Mouse (Mus musculus) megakaryocyte, embryonic 14.5 days (primary cell): ENCODE measurements around the gene Wfdc2. TPM values are rescaled to one million over a fixed set of nuclear protein-coding genes. Genes with fewer than 3 reads are reported as not detected.
A peak's percentile ranks its signal among the peaks of the same experiment; 100 is the strongest.

Experiments used
- H3K27me3 ChIP-seq: replicated peaks from 2 replicates; pipeline ENCODE3; 2012; ENCODE audit warnings: inconsistent platforms
- H3K36me3 ChIP-seq: replicated peaks from 2 replicates; pipeline ENCODE3; 2012; ENCODE audit warnings: low read length, inconsistent platforms, mixed read lengths
- H3K4me1 ChIP-seq: 2 replicates; pipeline ENCODE4 v1.6.1; 2012; ENCODE audit warnings: inconsistent platforms
- H3K4me3 ChIP-seq: replicated peaks from 2 replicates; pipeline ENCODE3; 2012; ENCODE audit warnings: moderate library complexity, mild to moderate bottlenecking, inconsistent platforms
- H3K9me3 ChIP-seq: 2 replicates; pipeline ENCODE4 v1.6.1; 2012; ENCODE audit warnings: inconsistent platforms
- FLI1 ChIP-seq: IDR thresholded peaks from 2 replicates; pipeline ENCODE4 v1.6.1; 2012; ENCODE audit warnings: low read length, inconsistent platforms, mixed read lengths
- GATA1 ChIP-seq: IDR thresholded peaks from 3 replicates; pipeline ENCODE4 v1.6.1; 2012; ENCODE audit warnings: mixed read lengths, low read length, inconsistent platforms, borderline replicate concordance
- polyA plus RNA-seq: library from polyadenylated mRNA; stranded (reverse); fragments of >175 nt; gene quantifications from 2 replicates; pipeline ENCODE4 v1.2.3, GENCODE M21; 2012; ENCODE audit warnings: low replicate concordance; ENCODE audit not compliant: insufficient read depth

The Wfdc2 gene
- polyA plus RNA-seq, 1 experiment, result 0.48 TPM

DNA sequence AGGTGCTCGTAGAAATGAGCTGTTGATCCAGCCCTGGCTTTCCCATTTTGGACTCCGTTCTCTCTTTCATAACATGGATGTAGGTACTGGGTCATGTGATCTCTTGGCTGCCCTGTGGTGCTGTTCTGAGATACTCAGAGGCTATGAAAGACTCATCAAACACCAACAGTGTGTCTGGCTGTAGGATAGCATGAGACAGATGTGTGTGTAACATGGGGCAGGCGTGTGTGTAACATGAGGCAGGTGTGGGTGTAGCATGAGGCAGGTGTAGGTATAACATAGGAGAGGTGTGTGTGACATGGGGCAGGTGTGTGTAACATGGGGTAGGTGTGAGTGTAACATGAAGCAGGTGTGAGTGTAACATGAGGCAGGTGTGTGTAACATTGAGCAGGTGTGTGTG, 53.2 kb downstream of the Wfdc2 start:
- H3K27me3 ChIP-seq, result peaks cover 6% of the 10 kb centered on the region
- no peak for TF ChIP-seq GATA1
- no peak for TF ChIP-seq FLI1

More for the DNA sequence above, 53.2 kb downstream of the Wfdc2 start:
- Histone ChIP-seq H3K36me3 (no peaks in the 10 kb centered on the region), H3K4me3 (peak overlapping the region; percentile 30), H3K4me1 (no peaks in the 10 kb centered on the region), H3K9me3 (no peaks in the 10 kb centered on the region)

Other genes with a start within 250 kb of the Wfdc2 start
- gene Svs6, start 245.7 kb upstream of the Wfdc2 start, polyA plus RNA-seq, result not detected in 2 replicates
- not detected in 2 replicates for gene Svs5, start 229.7 kb upstream of the Wfdc2 start, polyA plus RNA-seq
- gene Slpi, start 173.3 kb upstream of the Wfdc2 start, polyA plus RNA-seq, result 10.8 and 19.1 TPM in 2 replicates
- 0.18 TPM in 1 of 2 replicates, not detected in the other for gene Rbpjl, start 159.3 kb upstream of the Wfdc2 start, polyA plus RNA-seq
- not detected in 2 replicates for gene Matn4, start 157.3 kb upstream of the Wfdc2 start, polyA plus RNA-seq
- 0.78 and 6.1 TPM in 2 replicates for gene Sdc4, start 118.5 kb upstream of the Wfdc2 start, polyA plus RNA-seq
- gene Sys1, start 105.4 kb upstream of the Wfdc2 start, polyA plus RNA-seq, result 63.1 and 105 TPM in 2 replicates
- gene Gm20458, start 101.4 kb upstream of the Wfdc2 start, polyA plus RNA-seq, result 2.4 TPM in 1 of 2 replicates, not detected in the other
- gene Trp53tg5, start 88.7 kb upstream of the Wfdc2 start, polyA plus RNA-seq, result not detected in 2 replicates
- 1.7 and 4.2 TPM in 2 replicates for gene Dbndd2, start 76.3 kb upstream of the Wfdc2 start, polyA plus RNA-seq
- gene Pigt, start 64.9 kb upstream of the Wfdc2 start, polyA plus RNA-seq, result 103 and 177 TPM in 2 replicates
- gene Spint3, start 11.0 kb downstream of the Wfdc2 start, polyA plus RNA-seq, result not detected in 2 replicates
- not detected in 2 replicates for gene Wfdc6a, start 23.0 kb downstream of the Wfdc2 start, polyA plus RNA-seq
- gene Eppin, start 31.2 kb downstream of the Wfdc2 start, polyA plus RNA-seq, result not detected in 2 replicates
- gene Wfdc6b, start 51.1 kb downstream of the Wfdc2 start, polyA plus RNA-seq, result not detected in 2 replicates
- gene Wfdc8, start 51.2 kb downstream of the Wfdc2 start, polyA plus RNA-seq, result 0.68 TPM in 1 of 2 replicates, not detected in the other
- not detected in 2 replicates for gene Wfdc16, start 76.4 kb downstream of the Wfdc2 start, polyA plus RNA-seq
- gene Wfdc10, start 93.6 kb downstream of the Wfdc2 start, polyA plus RNA-seq, result not detected in 2 replicates
- gene Wfdc9, start 94.2 kb downstream of the Wfdc2 start, polyA plus RNA-seq, result not detected in 2 replicates
- not detected in 2 replicates for gene Wfdc11, start 111.7 kb downstream of the Wfdc2 start, polyA plus RNA-seq
- gene Wfdc13, start 122.7 kb downstream of the Wfdc2 start, polyA plus RNA-seq, result not detected in 2 replicates
- not detected in 2 replicates for gene Spint4, start 136.1 kb downstream of the Wfdc2 start, polyA plus RNA-seq
- not detected in 2 replicates for gene Spint5, start 152.9 kb downstream of the Wfdc2 start, polyA plus RNA-seq
- not detected in 2 replicates for gene Wfdc3, start 183.5 kb downstream of the Wfdc2 start, polyA plus RNA-seq
- gene Dnttip1, start 183.6 kb downstream of the Wfdc2 start, polyA plus RNA-seq, result 41.6 and 49.2 TPM in 2 replicates
- gene Ube2c, start 207.5 kb downstream of the Wfdc2 start, polyA plus RNA-seq, result 43.1 and 121 TPM in 2 replicates
- gene Tnnc2, start 217.6 kb downstream of the Wfdc2 start, polyA plus RNA-seq, result not detected in 2 replicates
- 7.7 and 9.9 TPM in 2 replicates for gene Snx21, start 223.4 kb downstream of the Wfdc2 start, polyA plus RNA-seq
- gene Acot8, start 242.5 kb downstream of the Wfdc2 start, polyA plus RNA-seq, result 63.1 and 87.6 TPM in 2 replicates
- 0.40 TPM in 1 of 2 replicates, not detected in the other for gene Zswim3, start 242.7 kb downstream of the Wfdc2 start, polyA plus RNA-seq